Mouse (Mus musculus) CD4-positive naive resting alpha-beta T cell, adult 57 days (primary cell): ENCODE results near the gene Mllt3. TPM values are rescaled to one million over a fixed set of nuclear protein-coding genes. Genes with fewer than 3 reads are reported as not detected.

ENCODE experiments used
- total RNA-seq: library from RNA; stranded (reverse); gene quantifications from one replicate; pipeline ENCODE4 v1.2.4, GENCODE M21; 2023

Gene Mllt3
- total RNA-seq, result 140 TPM

DNA sequence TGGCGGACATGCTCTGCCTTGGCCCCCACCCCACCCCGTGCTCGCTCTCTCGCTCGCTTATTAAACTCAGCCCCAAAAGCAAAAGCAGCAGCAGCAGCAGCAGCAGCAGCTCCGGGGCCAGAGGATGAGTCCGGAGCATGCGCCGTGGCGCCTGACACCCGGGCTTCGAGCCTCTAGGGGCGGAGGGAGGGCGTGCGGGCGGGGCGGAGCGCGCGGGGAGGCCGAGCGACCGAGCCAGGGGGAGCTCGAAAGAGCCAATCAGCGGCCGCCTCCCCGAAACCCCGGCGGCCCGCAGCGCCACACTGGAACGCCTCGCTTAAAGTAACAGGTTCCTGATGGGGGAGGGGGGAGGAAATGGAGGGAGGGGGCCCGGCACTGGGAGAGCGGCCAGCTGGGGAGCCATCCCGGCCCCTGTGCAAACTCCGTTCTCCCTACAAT, at the start of gene Mllt3:
TSS of gene Mllt3 (minus strand) at position 149 of the 438 bp plus-strand sequence.

Other genes with a start within 250 kb of the Mllt3 start
- 45.0 TPM for gene Focad, start 61.3 kb upstream of the Mllt3 start, total RNA-seq